Comparison of ENCODE assay signal across 17 mouse cellular contexts in the genomic region with DNA sequence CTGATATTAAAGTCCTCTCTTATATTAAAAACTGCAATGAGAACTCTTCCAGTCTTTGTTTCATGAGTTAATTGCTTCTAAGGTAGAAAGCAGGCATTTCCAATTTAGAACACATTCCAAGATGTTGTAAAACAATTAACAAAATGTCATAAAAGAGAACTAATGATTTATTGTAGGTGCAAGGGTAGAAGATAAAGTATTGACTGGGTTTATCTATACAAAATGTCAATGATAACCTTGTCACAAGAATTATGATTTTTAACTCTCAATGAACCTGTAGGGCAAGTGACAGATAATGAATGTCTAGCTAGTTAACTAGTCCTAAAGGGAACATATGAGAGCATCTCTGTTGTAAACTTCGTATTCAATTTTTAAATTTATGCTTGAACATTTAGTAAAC.
"Had no signal": no experiment of that assay in that cellular context is flagged by ENCODE, and none has a peak within 500 bp of the region (broad histone marks: within the 10 kb centered on the region; RNA-seq: fewer than 3 reads in every experiment).

No protein-coding gene starts in this region.

- ATAC-seq: hindbrain, embryonic 16.5 days; hindbrain, postnatal 0 days; inflammation-experienced regulatory T-cells, adult 6 months had no signal

- H3K36me3 ChIP-seq: heart, embryonic 10.5 days; heart, embryonic 12.5 days; heart, embryonic 13.5 days; heart, embryonic 15.5 days; hindbrain, embryonic 10.5 days; hindbrain, embryonic 12.5 days; hindbrain, embryonic 13.5 days; hindbrain, embryonic 15.5 days; kidney, embryonic 15.5 days had no signal

- H3K4me1 ChIP-seq: heart, embryonic 10.5 days; heart, embryonic 12.5 days; heart, embryonic 13.5 days; heart, embryonic 15.5 days; hindbrain, embryonic 10.5 days; hindbrain, embryonic 12.5 days; hindbrain, embryonic 13.5 days; hindbrain, embryonic 15.5 days; kidney, embryonic 15.5 days had no signal

- H3K4me3 ChIP-seq: heart, embryonic 10.5 days; heart, embryonic 12.5 days; heart, embryonic 13.5 days; heart, embryonic 15.5 days; hindbrain, embryonic 10.5 days; hindbrain, embryonic 12.5 days; hindbrain, embryonic 13.5 days; hindbrain, embryonic 15.5 days; kidney, embryonic 15.5 days; layer of hippocampus, adult 2 months; left cerebral cortex, adult 2 months had no signal

- H3K9ac ChIP-seq: heart, embryonic 12.5 days; heart, embryonic 13.5 days; heart, embryonic 15.5 days; hindbrain, embryonic 12.5 days; hindbrain, embryonic 13.5 days; hindbrain, embryonic 14.5 days; hindbrain, embryonic 15.5 days; kidney, embryonic 15.5 days had no signal

- H3K27ac ChIP-seq: heart, embryonic 10.5 days; heart, embryonic 13.5 days; heart, embryonic 15.5 days; hindbrain, embryonic 10.5 days; hindbrain, embryonic 12.5 days; hindbrain, embryonic 13.5 days; hindbrain, embryonic 14.5 days; hindbrain, embryonic 15.5 days; hindbrain, postnatal 0 days; kidney, embryonic 15.5 days; kidney, postnatal 0 days; layer of hippocampus, adult 2 months; left cerebral cortex, adult 2 months had no signal

- H3K9me3 ChIP-seq: heart, embryonic 10.5 days; heart, embryonic 12.5 days; heart, embryonic 13.5 days; heart, embryonic 15.5 days; hindbrain, embryonic 10.5 days; hindbrain, embryonic 12.5 days; hindbrain, embryonic 13.5 days; hindbrain, embryonic 15.5 days; kidney, embryonic 15.5 days had no signal

- H3K27me3 ChIP-seq: heart, embryonic 12.5 days; heart, embryonic 13.5 days; heart, embryonic 15.5 days; hindbrain, embryonic 12.5 days; hindbrain, embryonic 13.5 days; hindbrain, embryonic 15.5 days; kidney, embryonic 15.5 days had no signal

- H3K4me2 ChIP-seq: heart, embryonic 11.5 days; heart, embryonic 12.5 days; heart, embryonic 13.5 days; heart, embryonic 15.5 days; hindbrain, embryonic 12.5 days; hindbrain, embryonic 13.5 days; hindbrain, embryonic 14.5 days; hindbrain, embryonic 15.5 days; kidney, embryonic 15.5 days had no signal
